Mouse (Mus musculus) CH12.LX (cell line): ENCODE measurements at regions not wholly inside any gene's neighbourhood (a gene's known extent, or its start where the extent isn't known, plus 50 kb on each side); places are given as distances from the start of the nearest gene placed in this dataset.

Source experiments
- DNase-seq: peaks from one replicate; pipeline ENCODE4 v3.0.0-alpha.2; 2013; ENCODE audit errors: extremely low read depth
- H3K27ac ChIP-seq: 2 replicates; pipeline ENCODE4 v1.5.1; 2012; ENCODE audit warnings: low read depth, mild to moderate bottlenecking, control low read depth, moderate library complexity; ENCODE audit not compliant: insufficient read depth
- H3K27me3 ChIP-seq: replicated peaks from 2 replicates; pipeline ENCODE3; 2012; ENCODE audit warnings: inconsistent platforms
- H3K36me3 ChIP-seq, 2 experiments: replicated peaks in 1 of 2; 2 replicates each; pipeline versions ENCODE3 to v1.6.1; 2012; ENCODE audit warnings: inconsistent platforms in 1 of 2, low read length in 1 of 2, mild to moderate bottlenecking in 1 of 2, mixed read lengths in 1 of 2, moderate library complexity in 1 of 2; ENCODE audit not compliant: control insufficient read depth in 1 of 2, insufficient read depth in 1 of 2
- H3K4me1 ChIP-seq, 2 experiments: 2 replicates each; pipeline ENCODE4 v1.6.1; 2012; ENCODE audit warnings: inconsistent platforms in 1 of 2, moderate library complexity in 1 of 2; ENCODE audit not compliant: insufficient read depth in 2 of 2, control insufficient read depth in 1 of 2
- H3K4me2 ChIP-seq: 2 replicates; pipeline ENCODE4 v1.6.1; 2012; ENCODE audit warnings: low read depth, mild to moderate bottlenecking, control low read depth; ENCODE audit not compliant: poor library complexity, insufficient read depth, severe bottlenecking
- H3K4me3 ChIP-seq, 3 experiments: fragments of 150-350 bp in 1 of 3; sonication (generic) in 1 of 3; replicated peaks in 1 of 3; 2 replicates each; pipeline versions ENCODE3 to v1.5.1; 2011 to 2012; ENCODE audit warnings: low read depth in 2 of 3, low read length in 2 of 3, mild to moderate bottlenecking in 2 of 3, moderate library complexity in 2 of 3, control low read depth in 1 of 3, improper control_type of control experiment in 1 of 3, inconsistent platforms in 1 of 3, mixed read lengths in 1 of 3; ENCODE audit not compliant: poor library complexity in 1 of 3
- H3K79me2 ChIP-seq: replicated peaks from 2 replicates; pipeline ENCODE4 v1.6.1; 2012; ENCODE audit warnings: mild to moderate bottlenecking, moderate library complexity; ENCODE audit not compliant: control insufficient read depth, poor library complexity, insufficient read depth, severe bottlenecking; ENCODE audit errors: extremely low read depth
- H3K9ac ChIP-seq: 2 replicates; pipeline ENCODE4 v1.6.1; 2012; ENCODE audit warnings: low read depth, mild to moderate bottlenecking, control low read depth, moderate library complexity; ENCODE audit not compliant: insufficient read depth
- H3K9me3 ChIP-seq: replicated peaks from 2 replicates; pipeline ENCODE3; 2012; ENCODE audit warnings: low read length, inconsistent platforms, mixed read lengths
- CHD1 ChIP-seq: IDR thresholded peaks from 2 replicates; pipeline ENCODE4 v1.6.1; 2012; ENCODE audit warnings: low read depth, low read length, improper control_type of control experiment, inconsistent platforms
- CTCF ChIP-seq, 2 experiments: IDR thresholded peaks in 1 of 2; conservative IDR thresholded peaks in 1 of 2; 2 replicates each; pipeline ENCODE4 v1.5.1; 2011 to 2012; ENCODE audit warnings: low read depth in 2 of 2, low read length in 2 of 2, improper control_type of control experiment in 1 of 2, inconsistent platforms in 1 of 2, mild to moderate bottlenecking in 1 of 2, moderate library complexity in 1 of 2
- E2F4 ChIP-seq: IDR thresholded peaks from 2 replicates; pipeline ENCODE4 v1.6.1; 2011; ENCODE audit warnings: low read depth, low read length, improper control_type of control experiment; ENCODE audit not compliant: insufficient replicate concordance
- ELF1 ChIP-seq: IDR thresholded peaks from 2 replicates; pipeline ENCODE4 v1.6.1; 2014; ENCODE audit warnings: low read depth, mild to moderate bottlenecking, inconsistent platforms, low read length, improper control_type of control experiment
- GABPA ChIP-seq: IDR thresholded peaks from 2 replicates; pipeline ENCODE4 v1.6.1; 2012; ENCODE audit warnings: low read depth, low read length, improper control_type of control experiment, inconsistent platforms; ENCODE audit not compliant: insufficient replicate concordance
- HCFC1 ChIP-seq: IDR thresholded peaks from 2 replicates; pipeline ENCODE4 v1.6.1; 2012; ENCODE audit warnings: low read depth, mild to moderate bottlenecking, inconsistent platforms, low read length, improper control_type of control experiment
- JUN ChIP-seq: IDR thresholded peaks from 2 replicates; pipeline ENCODE4 v1.6.1; 2011; ENCODE audit warnings: low read depth, mild to moderate bottlenecking, low read length, improper control_type of control experiment, moderate library complexity; ENCODE audit not compliant: insufficient read depth
- KAT2A ChIP-seq: IDR thresholded peaks from 2 replicates; pipeline ENCODE4 v1.6.1; 2012; ENCODE audit warnings: low read length, improper control_type of control experiment, inconsistent platforms; ENCODE audit not compliant: insufficient replicate concordance
- MAX ChIP-seq: IDR thresholded peaks from 2 replicates; pipeline ENCODE4 v1.6.1; 2011; ENCODE audit warnings: low read length, improper control_type of control experiment
- MAZ ChIP-seq: IDR thresholded peaks from 2 replicates; pipeline ENCODE4 v1.6.1; 2012; ENCODE audit warnings: low read depth, mild to moderate bottlenecking, inconsistent platforms, low read length, improper control_type of control experiment, moderate library complexity
- MEF2A ChIP-seq: IDR thresholded peaks from 2 replicates; pipeline ENCODE4 v1.6.1; 2014; ENCODE audit warnings: low read depth, mild to moderate bottlenecking, inconsistent platforms, low read length, improper control_type of control experiment, borderline replicate concordance
- MYC ChIP-seq: IDR thresholded peaks from 2 replicates; pipeline ENCODE4 v1.6.1; 2011; ENCODE audit warnings: low read depth, mild to moderate bottlenecking, improper control_type of control experiment, low read length
- NRF1 ChIP-seq: IDR thresholded peaks from 2 replicates; pipeline ENCODE4 v1.6.1; 2014; ENCODE audit warnings: low read depth, mild to moderate bottlenecking, inconsistent platforms, low read length, improper control_type of control experiment, moderate library complexity
- PAX5 ChIP-seq: IDR thresholded peaks from 2 replicates; pipeline ENCODE4 v1.6.1; 2012; ENCODE audit warnings: low read length, inconsistent platforms, mixed read lengths
- POLR2A ChIP-seq: IDR thresholded peaks from 2 replicates; pipeline ENCODE4 v1.6.1; 2011; ENCODE audit warnings: low read depth, mild to moderate bottlenecking, improper control_type of control experiment, low read length
- POLR2AphosphoS2 ChIP-seq: IDR thresholded peaks from 2 replicates; pipeline ENCODE4 v1.6.1; 2011; ENCODE audit warnings: low read depth, low read length, improper control_type of control experiment
- RAD21 ChIP-seq: IDR thresholded peaks from 2 replicates; pipeline ENCODE4 v1.6.1; 2011; ENCODE audit warnings: low read depth, mild to moderate bottlenecking, low read length, improper control_type of control experiment, moderate library complexity
- TBP ChIP-seq: conservative IDR thresholded peaks from 2 replicates; pipeline ENCODE4 v1.6.1; 2011; ENCODE audit warnings: low read depth, low read length, improper control_type of control experiment
- TCF12 ChIP-seq: IDR thresholded peaks from 2 replicates; pipeline ENCODE4 v1.6.1; 2014; ENCODE audit warnings: low read depth, mild to moderate bottlenecking, inconsistent platforms, low read length, improper control_type of control experiment
- UBTF ChIP-seq: IDR thresholded peaks from 2 replicates; pipeline ENCODE4 v1.6.1; 2012; ENCODE audit warnings: low read depth, mild to moderate bottlenecking, inconsistent platforms, low read length, improper control_type of control experiment, moderate library complexity
- USF2 ChIP-seq: conservative IDR thresholded peaks from 2 replicates; pipeline ENCODE4 v1.6.1; 2011; ENCODE audit warnings: low read depth, low read length, improper control_type of control experiment
- ZC3H11A ChIP-seq: IDR thresholded peaks from 2 replicates; pipeline ENCODE4 v1.6.1; 2012; ENCODE audit warnings: low read depth, mild to moderate bottlenecking, inconsistent platforms, low read length, improper control_type of control experiment
- ZKSCAN1 ChIP-seq: IDR thresholded peaks from 2 replicates; pipeline ENCODE4 v1.6.1; 2012; ENCODE audit warnings: low read depth, inconsistent platforms, low read length, improper control_type of control experiment, borderline replicate concordance
- ZNF384 ChIP-seq: IDR thresholded peaks from 2 replicates; pipeline ENCODE4 v1.6.1; 2012; ENCODE audit warnings: low read depth, low read length, improper control_type of control experiment, inconsistent platforms
- dilution Hi-C: fragments of 300-500 bp; cut with MboI; formaldehyde crosslinking; loops from 2 replicates; pipeline ENCODE4 v1.14.3; 2020; ENCODE audit warnings: low sequenced_read_pairs; ENCODE audit not compliant: extremely low pct_unique_long_range_greater_than_20kb, extremely low pct_ligation_motif_present
- in situ Hi-C: fragments of 300-500 bp; cut with MboI; formaldehyde crosslinking; loops from 3 replicates; pipeline ENCODE4 v1.14.3; 2019; ENCODE audit warnings: low sequenced_read_pairs, low pct_ligation_motif_present, low pct_unique_long_range_greater_than_20kb, mixed read lengths

DNA sequence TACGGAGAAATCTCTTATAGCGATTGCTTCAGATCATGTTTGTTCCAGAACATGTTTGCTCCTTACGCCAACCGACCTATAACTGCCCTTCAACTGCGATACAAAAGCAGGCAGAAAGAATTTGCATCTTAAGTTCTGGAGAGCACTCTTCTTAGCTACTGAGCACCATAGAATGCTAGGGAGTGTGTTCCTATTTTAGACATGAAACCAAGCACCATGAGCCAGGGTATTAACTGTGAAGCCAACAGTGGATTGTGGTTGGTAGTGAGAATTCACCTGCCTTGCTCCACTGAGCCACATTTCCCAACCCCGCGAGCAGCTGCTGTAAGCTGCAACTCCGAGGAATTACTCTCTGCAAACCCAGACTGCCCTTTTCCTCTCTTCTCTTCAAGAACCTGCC, 58.9 kb upstream of the Nedd9 start (continued):
- TF ChIP-seq PAX5 (no peak), ELF1 (no peak), ZNF384 (no peak), MEF2A (peak; percentile 96), MYC (0 out of 2 replicates have a peak, but pooled peaks have one; percentile 44), KAT2A (no peak), JUN (no peak), CHD1 (no peak), NRF1 (no peak), ZKSCAN1 (no peak), UBTF (no peak), E2F4 (no peak), MAX (peak; percentile 72; the same call in 1 of the 2 replicates), TCF12 (peak; percentile 70)

DNA sequence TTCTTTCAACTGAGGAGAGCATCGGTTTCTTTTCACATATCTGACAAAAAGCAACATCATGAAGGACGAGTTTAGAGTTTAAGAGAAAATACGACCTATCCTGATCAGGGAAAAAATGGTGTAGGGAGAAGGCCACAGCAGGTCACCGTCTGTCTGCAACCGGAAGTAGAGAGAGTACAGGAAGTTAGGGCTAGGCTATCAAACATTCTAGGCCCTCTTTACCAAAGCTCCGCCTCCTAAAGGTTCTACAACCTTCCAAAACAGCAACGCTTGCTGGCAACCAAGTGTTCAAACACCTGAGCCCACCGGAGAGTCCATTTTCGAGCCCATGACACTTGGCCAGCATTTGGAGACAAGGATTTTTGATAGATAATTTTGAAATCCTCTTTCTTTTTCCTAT, 59.2 kb upstream of the Tmem170b start:
- Histone ChIP-seq H3K4me2 (peak overlapping the region; percentile 3; the same call in 1 of the 2 replicates), H3K9me3 (no peaks in the 10 kb centered on the region), H3K4me1 (peaks cover 3 to 44% of the 10 kb centered on the region in 2 experiments; a peak in 3 of 4 replicates), H3K36me3 (no peaks in the 10 kb centered on the region), H3K27me3 (no peaks in the 10 kb centered on the region), H3K4me3 (peak overlapping the region in 1 of 3 experiments; percentile 44), H3K79me2 (no peaks in the 10 kb centered on the region), H3K27ac (0 out of 2 replicates have a peak overlapping the region, but pooled peaks have one; percentile 1), H3K9ac (no peak overlapping the region)
- dilution Hi-C loops (no loop called here), in situ Hi-C loops (no loop called here)
- TF ChIP-seq RAD21, result no peak
- TF ChIP-seq ZC3H11A, result no peak
- 0 out of 2 replicates have a peak, but pooled peaks have one; percentile 46 for TF ChIP-seq ELF1
- TF ChIP-seq POLR2A, result no peak
- no peak for TF ChIP-seq UBTF
- no peak for TF ChIP-seq CTCF (conservative IDR thresholded peaks at IDR 0.05 in 1 of 2, IDR thresholded peaks at IDR 0.05 in 1 of 2; ENCODE audit: low read depth in 2 of 2, low read length in 2 of 2)
- no peak for TF ChIP-seq MYC
- TF ChIP-seq HCFC1, result peak; percentile 21; the same call in 1 of the 2 replicates
- no peak for TF ChIP-seq POLR2AphosphoS2
- no peak for TF ChIP-seq TCF12
- TF ChIP-seq TBP, result 0 out of 2 replicates have a peak, but pooled peaks have one; percentile 34
- no peak for TF ChIP-seq USF2
- no peak for TF ChIP-seq MAZ
- no peak for TF ChIP-seq GABPA
- peak; percentile 78 for DNase-seq
